Mouse (Mus musculus): Measurements from ENCODE around the gene Hace1.

- TF ChIP-seq TAL1 (IDR thresholded peaks at IDR 0.05; ENCODE audit: low read length), result no peak
- no peak for TF ChIP-seq GATA1 (IDR thresholded peaks at IDR 0.05; ENCODE audit: low read length)
Observed at GRCm38 (mm10) chr10:45706849-45707248, 129.2 kb downstream of the Hace1 start.

Measured in erythroblast, embryonic 14.5 days (primary cell).